Mouse (Mus musculus) myocyte (in vitro differentiated cells): ENCODE data around the gene Tbk1. TPM values are rescaled to one million over a fixed set of nuclear protein-coding genes. Genes with fewer than 3 reads are reported as not detected.

Experiments
- H3K27me3 ChIP-seq: one replicate; pipeline ENCODE4 v1.6.1; 2011; ENCODE audit not compliant: control insufficient read depth, insufficient read depth, insufficient read length
- H3K36me3 ChIP-seq: one replicate; pipeline ENCODE4 v1.6.1; 2011; ENCODE audit not compliant: control insufficient read depth, insufficient read depth
- H3K4me2 ChIP-seq: one replicate; pipeline ENCODE4 v1.6.1; 2011; ENCODE audit warnings: low read depth, control low read depth
- H3K4me3 ChIP-seq: one replicate; pipeline ENCODE4 v1.5.1; 2011; ENCODE audit warnings: mild to moderate bottlenecking, control low read depth, moderate library complexity
- H3K79me2 ChIP-seq: one replicate; pipeline ENCODE4 v1.6.1; 2011; ENCODE audit not compliant: control insufficient read depth, insufficient read depth
- H3ac ChIP-seq: one replicate; pipeline ENCODE4 v1.6.1; 2011; ENCODE audit not compliant: control insufficient read depth, insufficient read length
- CEBPB ChIP-seq: IDR thresholded peaks from 2 replicates; pipeline ENCODE4 v1.6.1; 2011; ENCODE audit warnings: mild to moderate bottlenecking, moderate library complexity; ENCODE audit not compliant: poor library complexity, insufficient read depth, severe bottlenecking
- E2F4 ChIP-seq: IDR thresholded peaks from one replicate; pipeline ENCODE4 v1.6.1; 2011; ENCODE audit warnings: mild to moderate bottlenecking, control low read depth, moderate library complexity; ENCODE audit not compliant: insufficient read depth
- MAX ChIP-seq: IDR thresholded peaks from one replicate; pipeline ENCODE4 v1.6.1; 2011; ENCODE audit warnings: low read depth, mild to moderate bottlenecking, control low read depth
- MYOD1 ChIP-seq, 3 experiments: IDR thresholded peaks; one replicate each; pipeline ENCODE4 v1.6.1; 2011; ENCODE audit warnings: control low read depth in 2 of 3, low read depth in 2 of 3, mild to moderate bottlenecking in 2 of 3, moderate library complexity in 1 of 3; ENCODE audit not compliant: insufficient read length in 2 of 3, control insufficient read depth in 1 of 3
- MYOG ChIP-seq, 3 experiments: IDR thresholded peaks; one replicate each; pipeline ENCODE4 v1.6.1; 2011; ENCODE audit warnings: control low read depth in 2 of 3, low read depth in 2 of 3, mild to moderate bottlenecking in 2 of 3; ENCODE audit not compliant: insufficient read length in 2 of 3, control insufficient read depth in 1 of 3, insufficient read depth in 1 of 3
- POLR2A ChIP-seq: IDR thresholded peaks from one replicate; pipeline ENCODE4 v1.6.1; 2011; ENCODE audit warnings: low read depth, mild to moderate bottlenecking, control low read depth, moderate library complexity; ENCODE audit not compliant: insufficient read length
- POLR2AphosphoS2 ChIP-seq: IDR thresholded peaks from one replicate; pipeline ENCODE4 v1.6.1; 2011; ENCODE audit warnings: low read depth, control low read depth; ENCODE audit not compliant: insufficient read length
- REST ChIP-seq: IDR thresholded peaks from one replicate; pipeline ENCODE4 v1.6.1; 2011; ENCODE audit warnings: mild to moderate bottlenecking, control low read depth, moderate library complexity; ENCODE audit not compliant: insufficient read depth, insufficient read length
- SRF ChIP-seq: IDR thresholded peaks from one replicate; pipeline ENCODE4 v1.6.1; 2011; ENCODE audit warnings: low read depth; ENCODE audit not compliant: control insufficient read depth, insufficient read length
- TCF12 ChIP-seq: IDR thresholded peaks from one replicate; pipeline ENCODE4 v1.6.1; 2011; ENCODE audit warnings: mild to moderate bottlenecking, control low read depth; ENCODE audit not compliant: poor library complexity, insufficient read depth, severe bottlenecking
- TCF3 ChIP-seq: IDR thresholded peaks from one replicate; pipeline ENCODE4 v1.6.1; 2011; ENCODE audit warnings: low read depth, control low read depth; ENCODE audit not compliant: insufficient read length
- USF1 ChIP-seq: IDR thresholded peaks from one replicate; pipeline ENCODE4 v1.6.1; 2011; ENCODE audit warnings: low read depth, mild to moderate bottlenecking, control low read depth, moderate library complexity
- polyA plus RNA-seq: library from polyadenylated mRNA; unstranded; fragments of >200 nt; fragmentation: generic; extraction: Trizol; gene quantifications from one replicate; pipeline ENCODE4 v1.2.1, GENCODE M21; 2012; ENCODE audit warnings: missing spikeins

The Tbk1 gene
- polyA plus RNA-seq, 1 experiment: 9.0 TPM

DNA sequence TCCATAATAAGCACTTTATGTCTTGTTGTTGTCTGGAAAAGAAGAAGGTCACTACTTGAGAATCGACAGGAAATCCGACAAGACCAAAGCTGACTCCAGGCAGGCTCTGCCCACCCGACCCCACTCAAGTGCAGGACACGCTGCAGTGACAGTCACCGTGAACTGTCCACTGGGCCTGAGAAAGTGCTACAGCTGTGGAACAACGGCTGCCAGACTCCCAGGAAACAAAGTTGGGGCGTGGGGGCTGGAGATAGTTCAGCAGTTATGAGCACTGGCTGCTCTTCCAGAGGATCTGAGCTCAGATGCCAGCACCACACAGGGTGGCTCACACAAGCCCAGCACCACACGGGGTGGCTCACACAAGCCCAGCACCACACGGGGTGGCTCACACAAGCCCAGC lies 10.2 kb downstream of the Tbk1 start:
- H3K36me3 ChIP-seq: peaks cover 39% of the 10 kb centered on the region
- no peak for TF ChIP-seq POLR2A
- TF ChIP-seq MAX: no peak
- no peak for TF ChIP-seq USF1
- no peak for TF ChIP-seq CEBPB
- TF ChIP-seq POLR2AphosphoS2: no peak
- TF ChIP-seq TCF3: no peak
- no peak for TF ChIP-seq SRF
- no peak for TF ChIP-seq E2F4
- TF ChIP-seq REST: no peak
- TF ChIP-seq MYOG (IDR thresholded peaks at IDR 0.05; ENCODE audit: control insufficient read depth in 1 of 3, insufficient read depth in 1 of 3, insufficient read length in 2 of 3, low read depth in 2 of 3): no peak
- TF ChIP-seq TCF12: no peak
- no peak for TF ChIP-seq MYOD1 (IDR thresholded peaks at IDR 0.05; ENCODE audit: control insufficient read depth in 1 of 3, insufficient read length in 2 of 3, low read depth in 2 of 3)
- H3K79me2 ChIP-seq: peaks cover 13% of the 10 kb centered on the region
- H3K4me2 ChIP-seq: no peak overlapping the region
- H3ac ChIP-seq: no peak overlapping the region
- H3K27me3 ChIP-seq: no peaks in the 10 kb centered on the region
- H3K4me3 ChIP-seq: no peak overlapping the region

DNA sequence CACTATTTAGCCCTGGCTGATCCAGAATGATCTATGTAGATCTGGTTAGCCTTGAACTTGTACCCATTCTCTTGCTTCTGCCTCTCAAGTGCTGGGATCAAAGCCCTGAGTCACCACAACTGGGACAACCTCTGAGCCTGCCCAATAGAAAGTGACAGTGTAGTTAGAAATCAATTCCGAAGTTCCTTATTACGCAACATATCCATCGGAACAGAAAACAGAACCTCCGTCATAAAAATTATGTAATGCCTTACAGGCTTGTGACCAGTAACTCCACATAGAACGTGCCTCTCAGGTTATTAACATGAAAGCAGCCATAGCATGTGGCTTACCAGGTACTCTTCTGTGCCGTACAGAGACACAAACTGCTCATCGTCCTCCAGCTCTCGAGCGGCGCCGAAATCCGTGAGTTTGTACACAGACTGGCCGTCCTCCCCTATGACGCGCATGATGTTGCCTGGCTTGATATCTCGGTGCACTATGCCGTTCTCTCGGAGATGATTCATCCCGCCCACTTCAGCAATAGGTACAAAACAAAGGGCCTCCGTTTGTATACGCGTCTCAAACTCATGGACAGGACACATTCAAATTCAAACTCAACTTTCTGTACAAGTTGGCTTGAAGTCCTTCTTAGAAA lies 15.0 kb downstream of the Tbk1 start:
- no peaks in the 10 kb centered on the region for H3K79me2 ChIP-seq
- no peak overlapping the region for H3K4me3 ChIP-seq
- peaks cover 34% of the 10 kb centered on the region for H3K36me3 ChIP-seq
- H3K27me3 ChIP-seq: no peaks in the 10 kb centered on the region
- no peak overlapping the region for H3K4me2 ChIP-seq
- no peak overlapping the region for H3ac ChIP-seq
- TF ChIP-seq MYOD1 (IDR thresholded peaks at IDR 0.05; ENCODE audit: control insufficient read depth in 1 of 3, insufficient read length in 2 of 3, low read depth in 2 of 3) (no peak), E2F4 (no peak), CEBPB (no peak), SRF (no peak), TCF12 (no peak), USF1 (no peak), POLR2A (no peak)

DNA sequence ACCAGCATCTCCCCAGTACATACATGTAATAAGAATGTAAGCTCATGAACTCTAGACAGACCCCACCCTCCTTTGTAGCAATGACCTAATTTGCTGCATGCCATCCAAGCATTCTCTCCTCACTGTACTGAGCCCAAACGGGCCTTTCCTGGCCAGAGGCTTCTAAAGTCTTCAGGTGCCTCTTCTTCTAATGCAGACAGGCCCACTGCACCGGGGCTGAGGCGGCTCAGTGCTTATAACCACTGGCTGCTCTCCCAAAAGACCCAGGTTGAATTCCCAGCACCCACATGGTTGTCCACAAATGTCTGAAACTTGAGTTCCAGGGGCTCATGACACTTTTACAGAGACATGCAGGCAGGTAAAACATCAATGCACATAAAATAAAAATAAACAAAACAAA lies 15.6 kb downstream of the Tbk1 start:
- Histone ChIP-seq H3K27me3 (no peaks in the 10 kb centered on the region), H3K4me2 (no peak overlapping the region), H3K36me3 (peaks cover 30% of the 10 kb centered on the region), H3K4me3 (no peak overlapping the region), H3ac (no peak overlapping the region), H3K79me2 (no peaks in the 10 kb centered on the region)
- TF ChIP-seq TCF12: no peak
- no peak for TF ChIP-seq E2F4
- TF ChIP-seq MAX: no peak
- no peak for TF ChIP-seq MYOG (IDR thresholded peaks at IDR 0.05; ENCODE audit: control insufficient read depth in 1 of 3, insufficient read depth in 1 of 3, insufficient read length in 2 of 3, low read depth in 2 of 3)
- no peak for TF ChIP-seq TCF3
- no peak for TF ChIP-seq SRF
- TF ChIP-seq CEBPB: no peak
- TF ChIP-seq USF1: no peak
- no peak for TF ChIP-seq MYOD1 (IDR thresholded peaks at IDR 0.05; ENCODE audit: control insufficient read depth in 1 of 3, insufficient read length in 2 of 3, low read depth in 2 of 3)

DNA sequence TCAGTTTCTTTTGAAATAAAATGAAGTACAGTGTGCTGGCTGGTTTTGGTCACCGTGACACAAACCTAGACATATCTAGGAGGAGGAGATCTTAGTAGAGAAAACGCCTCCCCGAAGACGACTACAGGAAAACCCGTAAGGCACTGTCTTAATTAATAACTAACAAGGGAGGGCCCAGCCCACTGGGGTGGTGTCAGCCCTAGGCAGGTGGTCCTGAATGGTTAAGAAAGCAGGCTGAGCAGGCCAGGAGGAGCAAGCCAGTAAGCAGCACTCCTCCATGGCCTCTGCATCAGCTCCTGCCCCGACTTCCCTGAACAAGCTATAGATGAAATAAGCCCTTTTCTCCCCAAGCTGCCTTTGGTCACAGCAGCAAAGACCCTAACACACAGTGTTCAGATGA lies 16.8 kb downstream of the Tbk1 start:
- no peak overlapping the region for H3K4me2 ChIP-seq
- H3K4me3 ChIP-seq: no peak overlapping the region
- H3K27me3 ChIP-seq: no peaks in the 10 kb centered on the region
- H3K79me2 ChIP-seq: no peaks in the 10 kb centered on the region
- no peak for TF ChIP-seq POLR2A
- TF ChIP-seq SRF: no peak
- no peak for TF ChIP-seq MAX
- no peak for TF ChIP-seq TCF3
- no peak for TF ChIP-seq USF1
- TF ChIP-seq TCF12: no peak
- no peak for TF ChIP-seq E2F4
- H3ac ChIP-seq: no peak overlapping the region
- peaks cover 26% of the 10 kb centered on the region for H3K36me3 ChIP-seq

DNA sequence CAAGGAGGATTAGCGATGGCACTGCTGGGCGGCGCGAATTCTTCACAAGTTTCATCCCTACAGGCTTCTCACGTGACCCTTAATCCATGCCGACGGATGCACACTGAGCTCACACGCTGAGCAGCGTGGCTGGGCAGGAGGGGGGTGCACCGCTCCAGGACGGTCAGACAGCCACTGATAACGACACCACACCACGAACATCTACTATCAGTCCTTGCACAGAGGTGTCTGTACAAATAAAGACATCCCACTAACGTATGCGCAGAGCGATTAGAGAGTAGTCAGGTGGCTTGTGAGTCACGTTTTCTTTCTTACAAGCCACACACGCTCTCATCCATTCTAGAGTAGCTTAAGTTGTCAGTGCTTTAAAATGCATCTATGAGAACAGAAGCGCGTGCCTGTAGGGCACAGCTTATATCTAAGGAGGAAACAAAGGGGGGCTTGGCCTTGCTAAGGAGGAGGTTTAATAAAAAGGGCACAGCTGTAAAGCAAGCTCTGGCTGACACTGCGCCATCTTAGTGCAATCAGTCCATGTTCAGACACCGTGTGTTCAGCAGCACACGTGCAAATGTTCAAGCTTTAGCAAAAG lies 17.5 kb downstream of the Tbk1 start:
- Histone ChIP-seq H3K79me2 (no peaks in the 10 kb centered on the region), H3ac (no peak overlapping the region), H3K27me3 (no peaks in the 10 kb centered on the region), H3K4me2 (no peak overlapping the region), H3K4me3 (no peak overlapping the region), H3K36me3 (peaks cover 23% of the 10 kb centered on the region)
- TF ChIP-seq USF1: no peak
- no peak for TF ChIP-seq POLR2A
